Mouse (Mus musculus) midbrain, embryonic 10.5 days (tissue): ENCODE data around the gene Lce1a2. TPM values are rescaled to one million over a fixed set of nuclear protein-coding genes. Genes with fewer than 3 reads are reported as not detected.
"Not testable (repeated sequence)": the region's sequence is repeated elsewhere in the genome, so short reads cannot be mapped to it uniquely, and the experiment has no call there.

Experiments used
- DNase-seq: peaks from one replicate; pipeline ENCODE4 v3.0.0-alpha.2; 2017; ENCODE audit warnings: low spot score
- H3K27ac ChIP-seq: fragments of 300-500 bp; sonication (generic); replicated peaks from 2 replicates; pipeline ENCODE4 v1.5.1; 2016; ENCODE audit warnings: mild to moderate bottlenecking
- H3K27me3 ChIP-seq: fragments of 300-500 bp; sonication (generic); 2 replicates; pipeline ENCODE4 v1.6.1; 2016; ENCODE audit warnings: low read depth, mild to moderate bottlenecking; ENCODE audit not compliant: poor library complexity, severe bottlenecking
- H3K36me3 ChIP-seq: fragments of 300-500 bp; sonication (generic); 2 replicates; pipeline ENCODE4 v1.6.1; 2016; ENCODE audit warnings: mild to moderate bottlenecking, moderate library complexity
- H3K4me1 ChIP-seq: fragments of 300-500 bp; sonication (generic); 2 replicates; pipeline ENCODE4 v1.6.1; 2016
- H3K4me3 ChIP-seq: fragments of 300-500 bp; sonication (generic); 2 replicates; pipeline ENCODE4 v1.5.1; 2016; ENCODE audit warnings: mild to moderate bottlenecking, moderate library complexity
- H3K9me3 ChIP-seq: fragments of 300-500 bp; sonication (generic); replicated peaks from 2 replicates; pipeline ENCODE4 v1.6.1; 2016; ENCODE audit warnings: mild to moderate bottlenecking
- WGBS: fragments of 180-500 bp; shearing (Covaris S2); methylation state at CpG from one replicate; pipeline ENCODE4 v1.1.7; 2016; 5-methylcytosine and 5-hydroxymethylcytosine counted together
- polyA plus RNA-seq: library from polyadenylated mRNA; unstranded; fragments of >200 nt; fragmentation: Nextera tagmentation; extraction: Ambion mirVana; gene quantifications from 2 replicates; pipeline ENCODE4 v1.2.1, GENCODE M21; 2016

Lce1a2 gene
- not detected in 2 replicates for polyA plus RNA-seq

GRCm38 (mm10) chr3:92670215-92670614, at the start of gene Lce1a2:
Gene Lce1a2, minus strand, starts transcription at chr3:92670315.
- Histone ChIP-seq H3K27me3 (no peaks in the 10 kb centered on the region), H3K9me3 (no peaks in the 10 kb centered on the region), H3K36me3 (no peaks in the 10 kb centered on the region), H3K27ac (no peak within 1 kb of the TSS), H3K4me1 (no peaks in the 10 kb centered on the region), H3K4me3 (no peak within 1 kb of the TSS)
- no peak for DNase-seq

- H3K27me3 ChIP-seq, result no peaks in the 10 kb centered on the region
- H3K36me3 ChIP-seq, result no peaks in the 10 kb centered on the region
- H3K9me3 ChIP-seq, result no peaks in the 10 kb centered on the region
- no peaks in the 10 kb centered on the region for H3K4me1 ChIP-seq
- H3K4me3 ChIP-seq, result no peak overlapping the region
- DNase-seq, result no peak
- H3K27ac ChIP-seq, result no peak overlapping the region
These were observed 45.0 kb upstream of the Lce1a2 start for GRCm38 (mm10) chr3:92715122-92715521.

GRCm38 (mm10) chr3:92708974-92709373, 38.9 kb upstream of the Lce1a2 start, which contains the start of gene Lce1e:
Gene Lce1e, minus strand, starts transcription at chr3:92709074.
- Histone ChIP-seq H3K27ac (no peak within 1 kb of the TSS), H3K4me3 (no peak within 1 kb of the TSS), H3K36me3 (no peaks in the 10 kb centered on the region), H3K27me3 (no peaks in the 10 kb centered on the region), H3K9me3 (no peaks in the 10 kb centered on the region), H3K4me1 (no peaks in the 10 kb centered on the region)
- 81% methylated on average over 2 of the region's 2 CpGs for WGBS
- DNase-seq, result no peak

GRCm38 (mm10) chr3:92694613-92695012, 24.5 kb upstream of the Lce1a2 start:
- Histone ChIP-seq H3K9me3 (no peaks in the 10 kb centered on the region), H3K27me3 (no peaks in the 10 kb centered on the region), H3K27ac (no peak overlapping the region), H3K36me3 (no peaks in the 10 kb centered on the region), H3K4me3 (no peak overlapping the region), H3K4me1 (no peaks in the 10 kb centered on the region)
- no peak for DNase-seq
- 28% methylated on average over 1 of the region's 1 CpGs for WGBS

GRCm38 (mm10) chr3:92691688-92692087, 21.6 kb upstream of the Lce1a2 start:
- Histone ChIP-seq H3K27ac (no peak overlapping the region), H3K4me1 (no peaks in the 10 kb centered on the region), H3K27me3 (no peaks in the 10 kb centered on the region), H3K36me3 (no peaks in the 10 kb centered on the region), H3K4me3 (no peak overlapping the region), H3K9me3 (no peaks in the 10 kb centered on the region)
- DNase-seq, result no peak

GRCm38 (mm10) chr3:92689154-92689553, 19.0 kb upstream of the Lce1a2 start:
- not testable (repeated sequence) for H3K36me3 ChIP-seq, H3K9me3 ChIP-seq, H3K27me3 ChIP-seq, H3K4me1 ChIP-seq, H3K4me3 ChIP-seq, DNase-seq, H3K27ac ChIP-seq
- WGBS, result 85% methylated on average over 16 of the region's 16 CpGs

- 70% methylated on average over 2 of the region's 2 CpGs for WGBS
- Histone ChIP-seq H3K36me3 (no peaks in the 10 kb centered on the region), H3K9me3 (no peaks in the 10 kb centered on the region), H3K4me1 (no peaks in the 10 kb centered on the region), H3K4me3 (no peak within 1 kb of the TSS), H3K27ac (no peak within 1 kb of the TSS), H3K27me3 (no peaks in the 10 kb centered on the region)
- no peak for DNase-seq
These were observed 17.0 kb upstream of the Lce1a2 start, which contains the start of gene Lce1d for GRCm38 (mm10) chr3:92687110-92687509. Gene Lce1d, minus strand, starts transcription at chr3:92687210.

- Histone ChIP-seq H3K27ac (no peak within 1 kb of the TSS), H3K36me3 (no peaks in the 10 kb centered on the region), H3K9me3 (no peaks in the 10 kb centered on the region), H3K27me3 (no peaks in the 10 kb centered on the region), H3K4me3 (no peak within 1 kb of the TSS), H3K4me1 (no peaks in the 10 kb centered on the region)
- DNase-seq, result no peak
- WGBS, result 91% methylated on average over 4 of the region's 4 CpGs
These were observed 8.8 kb upstream of the Lce1a2 start, which contains the start of gene Lce1c for GRCm38 (mm10) chr3:92678947-92679346. Gene Lce1c, plus strand, starts transcription at chr3:92679247.

GRCm38 (mm10) chr3:92656826-92657225, 13.3 kb downstream of the Lce1a2 start, which contains the start of gene Lce1b:
Gene Lce1b, minus strand, starts transcription at chr3:92656926.
- Histone ChIP-seq H3K4me3 (no peak within 1 kb of the TSS), H3K27ac (no peak within 1 kb of the TSS), H3K9me3 (no peaks in the 10 kb centered on the region), H3K4me1 (no peaks in the 10 kb centered on the region), H3K36me3 (no peaks in the 10 kb centered on the region), H3K27me3 (no peaks in the 10 kb centered on the region)
- DNase-seq, result no peak

GRCm38 (mm10) chr3:92648207-92648606, 21.9 kb downstream of the Lce1a2 start, which contains the start of gene Lce1a1:
Gene Lce1a1, minus strand, starts transcription at chr3:92648307.
- 82% methylated on average over 1 of the region's 1 CpGs for WGBS
- Histone ChIP-seq H3K9me3 (no peaks in the 10 kb centered on the region), H3K27ac (no peak within 1 kb of the TSS), H3K4me1 (no peaks in the 10 kb centered on the region), H3K27me3 (no peaks in the 10 kb centered on the region), H3K36me3 (no peaks in the 10 kb centered on the region), H3K4me3 (no peak within 1 kb of the TSS)
- DNase-seq, result no peak

GRCm38 (mm10) chr3:92639854-92640253, 30.3 kb downstream of the Lce1a2 start:
- Histone ChIP-seq H3K4me3 (no peak overlapping the region), H3K9me3 (no peaks in the 10 kb centered on the region), H3K36me3 (no peaks in the 10 kb centered on the region), H3K27ac (no peak overlapping the region), H3K4me1 (no peaks in the 10 kb centered on the region), H3K27me3 (no peaks in the 10 kb centered on the region)
- DNase-seq, result no peak
- WGBS, result 92% methylated on average over 15 of the region's 15 CpGs

- no peak overlapping the region for H3K4me3 ChIP-seq
- H3K27ac ChIP-seq, result no peak overlapping the region
- no peaks in the 10 kb centered on the region for H3K36me3 ChIP-seq
- H3K4me1 ChIP-seq, result no peaks in the 10 kb centered on the region
- DNase-seq, result no peak
- 88% methylated on average over 3 of the region's 3 CpGs for WGBS
- no peaks in the 10 kb centered on the region for H3K9me3 ChIP-seq
- no peaks in the 10 kb centered on the region for H3K27me3 ChIP-seq
These were observed 31.5 kb downstream of the Lce1a2 start for GRCm38 (mm10) chr3:92638653-92638991.

- no peak overlapping the region for H3K4me3 ChIP-seq
- no peaks in the 10 kb centered on the region for H3K4me1 ChIP-seq
- 74% methylated on average over 1 of the region's 1 CpGs for WGBS
- H3K36me3 ChIP-seq, result no peaks in the 10 kb centered on the region
- H3K27me3 ChIP-seq, result no peaks in the 10 kb centered on the region
- H3K27ac ChIP-seq, result no peak overlapping the region
- DNase-seq, result no peak
- H3K9me3 ChIP-seq, result no peaks in the 10 kb centered on the region
These were observed 32.1 kb downstream of the Lce1a2 start for GRCm38 (mm10) chr3:92637745-92638652.
